Mouse (Mus musculus) C2C12 (cell line): Measurements from ENCODE around the gene Taok2.

Experiments used
- CTCF ChIP-seq: IDR thresholded peaks from one replicate; pipeline ENCODE4 v1.5.1; 2011; ENCODE audit not compliant: control insufficient read depth, insufficient read depth, insufficient read length
- MYOG ChIP-seq: IDR thresholded peaks from one replicate; pipeline ENCODE4 v1.6.1; 2011; ENCODE audit not compliant: control insufficient read depth, insufficient read length; ENCODE audit errors: extremely low read depth
- USF1 ChIP-seq: IDR thresholded peaks from one replicate; pipeline ENCODE4 v1.6.1; 2011; ENCODE audit warnings: low read depth, mild to moderate bottlenecking, control low read depth, moderate library complexity

DNA sequence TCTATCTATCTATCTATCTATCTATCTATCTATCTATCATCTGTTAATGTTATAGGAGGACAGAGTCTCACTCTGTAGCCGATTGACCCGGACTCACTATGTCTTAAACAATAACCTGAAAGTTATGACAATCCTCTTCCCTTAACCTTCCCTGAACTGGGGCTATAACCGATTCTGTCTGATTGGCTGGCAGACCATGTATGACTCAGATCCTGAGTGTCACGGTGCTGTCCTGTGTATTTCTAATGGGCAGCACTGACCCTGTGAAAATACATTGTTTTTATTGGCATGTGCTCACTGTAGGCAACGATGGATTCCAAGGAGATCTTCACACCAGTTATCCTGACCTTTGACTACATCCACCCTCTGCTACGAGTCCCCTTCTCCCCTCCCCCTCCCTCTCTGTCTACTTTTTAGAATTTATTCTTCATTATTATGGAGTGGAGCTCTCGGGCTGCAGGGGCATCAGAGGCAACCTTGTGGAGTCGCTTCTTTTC lies 68.7 kb downstream of the Taok2 start:
- TF ChIP-seq USF1 (no peak), MYOG (no peak), CTCF (no peak)
